Mouse (Mus musculus) myocyte (in vitro differentiated cells): ENCODE results near the gene Rnf103. TPM values are rescaled to one million over a fixed set of nuclear protein-coding genes. Genes with fewer than 3 reads are reported as not detected.

Experiments
- H3K27me3 ChIP-seq: one replicate; pipeline ENCODE4 v1.6.1; 2011; ENCODE audit not compliant: control insufficient read depth, insufficient read depth, insufficient read length
- H3K36me3 ChIP-seq: one replicate; pipeline ENCODE4 v1.6.1; 2011; ENCODE audit not compliant: control insufficient read depth, insufficient read depth
- H3K4me2 ChIP-seq: one replicate; pipeline ENCODE4 v1.6.1; 2011; ENCODE audit warnings: low read depth, control low read depth
- H3K4me3 ChIP-seq: one replicate; pipeline ENCODE4 v1.5.1; 2011; ENCODE audit warnings: mild to moderate bottlenecking, control low read depth, moderate library complexity
- H3K79me2 ChIP-seq: one replicate; pipeline ENCODE4 v1.6.1; 2011; ENCODE audit not compliant: control insufficient read depth, insufficient read depth
- H3ac ChIP-seq: one replicate; pipeline ENCODE4 v1.6.1; 2011; ENCODE audit not compliant: control insufficient read depth, insufficient read length
- E2F4 ChIP-seq: IDR thresholded peaks from one replicate; pipeline ENCODE4 v1.6.1; 2011; ENCODE audit warnings: mild to moderate bottlenecking, control low read depth, moderate library complexity; ENCODE audit not compliant: insufficient read depth
- MAX ChIP-seq: IDR thresholded peaks from one replicate; pipeline ENCODE4 v1.6.1; 2011; ENCODE audit warnings: low read depth, mild to moderate bottlenecking, control low read depth
- MYOD1 ChIP-seq, 3 experiments: IDR thresholded peaks; one replicate each; pipeline ENCODE4 v1.6.1; 2011; ENCODE audit warnings: control low read depth in 2 of 3, low read depth in 2 of 3, mild to moderate bottlenecking in 2 of 3, moderate library complexity in 1 of 3; ENCODE audit not compliant: insufficient read length in 2 of 3, control insufficient read depth in 1 of 3
- MYOG ChIP-seq, 3 experiments: IDR thresholded peaks; one replicate each; pipeline ENCODE4 v1.6.1; 2011; ENCODE audit warnings: control low read depth in 2 of 3, low read depth in 2 of 3, mild to moderate bottlenecking in 2 of 3; ENCODE audit not compliant: insufficient read length in 2 of 3, control insufficient read depth in 1 of 3, insufficient read depth in 1 of 3
- POLR2A ChIP-seq: IDR thresholded peaks from one replicate; pipeline ENCODE4 v1.6.1; 2011; ENCODE audit warnings: low read depth, mild to moderate bottlenecking, control low read depth, moderate library complexity; ENCODE audit not compliant: insufficient read length
- POLR2AphosphoS2 ChIP-seq: IDR thresholded peaks from one replicate; pipeline ENCODE4 v1.6.1; 2011; ENCODE audit warnings: low read depth, control low read depth; ENCODE audit not compliant: insufficient read length
- REST ChIP-seq: IDR thresholded peaks from one replicate; pipeline ENCODE4 v1.6.1; 2011; ENCODE audit warnings: mild to moderate bottlenecking, control low read depth, moderate library complexity; ENCODE audit not compliant: insufficient read depth, insufficient read length
- SRF ChIP-seq: IDR thresholded peaks from one replicate; pipeline ENCODE4 v1.6.1; 2011; ENCODE audit warnings: low read depth; ENCODE audit not compliant: control insufficient read depth, insufficient read length
- TCF12 ChIP-seq: IDR thresholded peaks from one replicate; pipeline ENCODE4 v1.6.1; 2011; ENCODE audit warnings: mild to moderate bottlenecking, control low read depth; ENCODE audit not compliant: poor library complexity, insufficient read depth, severe bottlenecking
- TCF3 ChIP-seq: IDR thresholded peaks from one replicate; pipeline ENCODE4 v1.6.1; 2011; ENCODE audit warnings: low read depth, control low read depth; ENCODE audit not compliant: insufficient read length
- USF1 ChIP-seq: IDR thresholded peaks from one replicate; pipeline ENCODE4 v1.6.1; 2011; ENCODE audit warnings: low read depth, mild to moderate bottlenecking, control low read depth, moderate library complexity
- polyA plus RNA-seq: library from polyadenylated mRNA; unstranded; fragments of >200 nt; fragmentation: generic; extraction: Trizol; gene quantifications from one replicate; pipeline ENCODE4 v1.2.1, GENCODE M21; 2012; ENCODE audit warnings: missing spikeins

The Rnf103 gene
- polyA plus RNA-seq, 1 experiment, result 8.3 TPM

DNA sequence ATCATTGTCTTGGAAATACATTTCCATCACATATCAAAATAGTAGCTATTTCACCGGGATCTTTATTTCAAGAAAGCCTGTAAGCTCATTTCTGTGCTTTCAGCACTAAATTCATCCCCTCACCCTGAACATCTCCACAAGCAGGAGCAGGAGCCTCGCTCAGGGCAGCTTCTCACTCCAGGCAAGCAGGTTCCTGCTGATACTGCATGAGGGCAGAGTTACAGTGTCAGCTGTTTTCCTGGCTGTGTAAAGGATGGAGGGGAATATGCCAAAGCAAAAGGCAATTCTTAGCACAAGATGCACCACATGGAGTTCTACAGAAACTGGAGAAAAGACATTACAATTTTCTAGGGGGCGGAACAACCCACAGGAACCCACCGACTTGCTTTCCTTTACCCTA, 25.8 kb downstream of the Rnf103 start:
- H3K79me2 ChIP-seq, result no peaks in the 10 kb centered on the region
- no peak overlapping the region for H3K4me2 ChIP-seq
- H3ac ChIP-seq, result no peak overlapping the region
- TF ChIP-seq REST (no peak), USF1 (no peak), TCF12 (no peak), MYOD1 (IDR thresholded peaks at IDR 0.05; ENCODE audit: control insufficient read depth in 1 of 3, insufficient read length in 2 of 3, low read depth in 2 of 3) (no peak), MAX (no peak), TCF3 (no peak), E2F4 (no peak), SRF (no peak), POLR2A (no peak), POLR2AphosphoS2 (no peak), MYOG (IDR thresholded peaks at IDR 0.05; ENCODE audit: control insufficient read depth in 1 of 3, insufficient read depth in 1 of 3, insufficient read length in 2 of 3, low read depth in 2 of 3) (no peak)
- H3K4me3 ChIP-seq, result no peak overlapping the region
- peaks cover 2% of the 10 kb centered on the region for H3K36me3 ChIP-seq
- H3K27me3 ChIP-seq, result no peaks in the 10 kb centered on the region

DNA sequence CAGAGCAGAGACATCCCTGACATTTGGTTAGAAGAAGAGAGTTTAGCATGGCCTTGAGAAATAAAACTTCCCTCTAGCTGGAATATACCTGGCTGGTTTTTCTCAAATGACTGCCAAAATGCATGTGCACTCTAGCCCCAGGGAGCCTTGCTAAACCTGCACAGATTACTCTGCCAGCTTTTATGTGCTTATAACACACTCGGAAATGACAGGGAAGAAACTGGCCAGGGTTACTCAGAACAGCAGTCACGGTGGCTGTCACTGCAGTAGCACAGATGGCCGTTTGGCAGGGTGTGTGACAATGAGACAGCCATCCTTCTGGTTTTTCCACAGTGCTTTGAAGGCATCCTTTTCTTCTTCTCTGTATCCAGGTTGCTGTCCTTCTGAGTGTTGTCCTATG, 31.9 kb downstream of the Rnf103 start:
- Histone ChIP-seq H3K27me3 (no peaks in the 10 kb centered on the region), H3K79me2 (no peaks in the 10 kb centered on the region), H3ac (no peak overlapping the region), H3K36me3 (no peaks in the 10 kb centered on the region), H3K4me3 (no peak overlapping the region), H3K4me2 (no peak overlapping the region)
- TF ChIP-seq TCF3 (no peak), POLR2A (no peak), MAX (no peak)

DNA sequence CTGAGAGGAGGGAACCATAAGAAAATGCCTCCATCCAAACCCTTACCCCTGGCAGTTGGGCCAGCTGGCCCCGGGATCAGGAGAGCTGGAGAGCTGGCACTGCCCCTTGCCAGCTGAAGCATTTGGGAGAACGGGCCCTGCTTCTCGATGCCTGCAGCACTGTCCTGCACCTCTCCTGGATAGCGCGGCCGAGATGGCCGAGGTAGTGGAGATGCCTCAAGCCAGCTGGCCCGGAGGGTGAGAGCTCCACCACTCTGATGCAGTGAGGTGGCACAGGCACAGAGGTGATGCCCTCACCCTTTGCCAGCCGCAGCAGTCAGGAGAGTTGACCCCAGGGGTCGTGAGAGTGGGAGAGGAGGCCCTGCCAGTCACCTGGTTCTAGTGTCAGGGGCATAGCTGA, 33.4 kb downstream of the Rnf103 start:
- H3K4me2 ChIP-seq, result no peak overlapping the region
- H3K36me3 ChIP-seq, result no peaks in the 10 kb centered on the region
- no peaks in the 10 kb centered on the region for H3K79me2 ChIP-seq
- no peak overlapping the region for H3ac ChIP-seq
- H3K27me3 ChIP-seq, result no peaks in the 10 kb centered on the region
- TF ChIP-seq TCF3 (no peak), SRF (no peak), MYOD1 (IDR thresholded peaks at IDR 0.05; ENCODE audit: control insufficient read depth in 1 of 3, insufficient read length in 2 of 3, low read depth in 2 of 3) (no peak), TCF12 (no peak), MYOG (IDR thresholded peaks at IDR 0.05; ENCODE audit: control insufficient read depth in 1 of 3, insufficient read depth in 1 of 3, insufficient read length in 2 of 3, low read depth in 2 of 3) (no peak)
- no peak overlapping the region for H3K4me3 ChIP-seq

DNA sequence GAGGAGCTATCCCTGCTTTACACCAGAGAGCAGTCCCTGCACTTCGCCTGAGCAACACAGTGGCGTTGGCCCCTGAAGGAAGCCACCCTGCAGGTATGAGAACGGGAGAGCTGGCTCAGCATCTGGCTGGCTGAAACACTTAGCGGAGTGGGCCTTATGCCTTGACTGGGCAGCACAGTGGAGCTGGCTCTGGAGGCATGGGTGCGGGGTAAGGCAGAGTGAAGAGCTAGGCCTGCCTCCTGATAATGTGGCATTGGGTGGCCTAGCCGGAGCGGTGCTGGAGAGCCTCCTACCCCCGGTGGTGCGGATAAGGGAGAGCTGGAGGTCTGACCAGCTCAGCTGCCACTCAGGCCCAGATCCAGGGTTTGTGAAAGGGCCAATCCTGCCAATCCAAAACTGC, 34.1 kb downstream of the Rnf103 start:
- H3K4me2 ChIP-seq, result no peak overlapping the region
- TF ChIP-seq POLR2A (no peak), REST (no peak), E2F4 (no peak), SRF (no peak), TCF3 (no peak)
- H3K4me3 ChIP-seq, result no peak overlapping the region
- H3K79me2 ChIP-seq, result no peaks in the 10 kb centered on the region
- no peaks in the 10 kb centered on the region for H3K27me3 ChIP-seq
- H3K36me3 ChIP-seq, result no peaks in the 10 kb centered on the region
- H3ac ChIP-seq, result no peak overlapping the region

DNA sequence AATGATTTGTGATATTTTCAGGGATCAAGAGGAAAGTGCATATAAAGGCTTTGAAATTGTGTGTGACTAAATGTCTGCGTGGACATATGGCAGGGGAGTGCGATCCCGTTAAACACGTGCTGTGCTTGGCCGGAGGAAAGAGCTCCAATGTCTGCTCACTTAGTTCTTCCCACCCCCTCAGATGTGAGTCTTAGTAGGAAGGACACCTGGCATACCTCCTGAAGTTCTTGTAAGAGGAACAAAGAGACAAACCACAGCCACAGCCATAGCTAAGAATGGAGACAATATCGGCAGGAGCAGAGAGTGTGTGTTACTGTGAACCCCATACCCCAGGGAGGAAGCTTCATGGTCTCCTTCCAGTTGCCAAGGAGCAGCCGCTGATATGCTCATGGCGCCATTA, 36.5 kb downstream of the Rnf103 start:
- no peak overlapping the region for H3K4me2 ChIP-seq

DNA sequence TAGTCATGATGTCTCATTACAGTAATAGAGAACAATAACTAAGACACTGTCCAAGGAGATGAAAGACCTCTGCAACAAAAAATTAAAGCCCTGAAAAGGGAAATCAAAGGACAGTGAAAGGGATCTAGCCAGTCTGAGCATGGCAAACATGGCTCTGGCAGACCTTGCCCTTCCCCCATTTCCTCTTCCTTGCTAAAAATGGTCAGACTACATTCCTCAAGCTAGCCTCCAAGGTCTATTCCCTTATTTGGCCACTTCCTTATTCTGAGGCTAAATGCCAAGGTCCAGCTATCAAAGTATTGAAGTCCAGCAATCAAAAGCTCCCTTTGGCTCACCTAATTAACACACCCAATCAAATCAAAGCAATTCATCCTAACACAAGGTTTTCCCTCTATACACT, 43.6 kb downstream of the Rnf103 start:
- Histone ChIP-seq H3K4me3 (no peak overlapping the region), H3K4me2 (no peak overlapping the region), H3K27me3 (no peaks in the 10 kb centered on the region), H3K79me2 (no peaks in the 10 kb centered on the region), H3K36me3 (no peaks in the 10 kb centered on the region), H3ac (no peak overlapping the region)
- TF ChIP-seq USF1, result no peak

More for the DNA sequence above, 36.5 kb downstream of the Rnf103 start:
- no peaks in the 10 kb centered on the region for H3K36me3 ChIP-seq
- TF ChIP-seq REST (no peak), MYOD1 (IDR thresholded peaks at IDR 0.05; ENCODE audit: control insufficient read depth in 1 of 3, insufficient read length in 2 of 3, low read depth in 2 of 3) (no peak), USF1 (no peak)
- no peaks in the 10 kb centered on the region for H3K79me2 ChIP-seq
- no peak overlapping the region for H3K4me3 ChIP-seq
- no peaks in the 10 kb centered on the region for H3K27me3 ChIP-seq
- H3ac ChIP-seq, result no peak overlapping the region
